Mouse (Mus musculus) liver, embryonic 14.5 days (tissue): ENCODE results near the gene Nfia. TPM values are rescaled to one million over a fixed set of nuclear protein-coding genes. Genes with fewer than 3 reads are reported as not detected.

Experiments
- ATAC-seq: fragments of 200-750 bp; cut with Nextera tagmentation; 2 replicates; pipeline ENCODE4 v1.8.0; 2017; ENCODE audit warnings: moderate number of reproducible peaks, mild to moderate bottlenecking, moderate library complexity; ENCODE audit not compliant: insufficient read depth
- DNase-seq, 3 experiments: peaks; one replicate each; pipeline ENCODE4 v3.0.0-alpha.2; 2012 to 2013; ENCODE audit warnings: low read depth in 3 of 3, low spot score in 3 of 3
- H3K27ac ChIP-seq: fragments of 300-500 bp; sonication (generic); 2 replicates; pipeline ENCODE4 v1.5.1; 2014; ENCODE audit warnings: moderate library complexity, mild to moderate bottlenecking, control low read depth, inconsistent platforms
- H3K27me3 ChIP-seq: fragments of 300-500 bp; sonication (generic); 2 replicates; pipeline ENCODE4 v1.6.1; 2014; ENCODE audit warnings: mild to moderate bottlenecking, low read length, moderate library complexity; ENCODE audit not compliant: control insufficient read depth, insufficient read depth
- H3K36me3 ChIP-seq: fragments of 300-500 bp; sonication (generic); replicated peaks from 2 replicates; pipeline ENCODE4 v1.6.1; 2014; ENCODE audit warnings: low read depth; ENCODE audit not compliant: control insufficient read depth, insufficient read depth
- H3K4me1 ChIP-seq, 2 experiments: fragments of 200-500 bp in 1 of 2; fragments of 300-500 bp in 1 of 2; sonication (generic) in 1 of 2; replicated peaks; 2 replicates each; pipeline ENCODE4 v1.6.1; 2012 to 2014; ENCODE audit warnings: antibody characterized with exemption in 1 of 2, inconsistent platforms in 1 of 2, low read length in 1 of 2; ENCODE audit not compliant: control insufficient read depth in 2 of 2, insufficient read depth in 2 of 2
- H3K4me2 ChIP-seq: fragments of 300-500 bp; sonication (generic); 2 replicates; pipeline ENCODE4 v1.6.1; 2014; ENCODE audit warnings: low read depth, mild to moderate bottlenecking, control low read depth, moderate library complexity
- H3K4me3 ChIP-seq, 2 experiments: fragments of 200-500 bp in 1 of 2; fragments of 300-500 bp in 1 of 2; sonication (generic) in 1 of 2; 2 replicates each; pipeline ENCODE4 v1.5.1; 2012 to 2014; ENCODE audit warnings: low read depth in 2 of 2, low read length in 2 of 2, mild to moderate bottlenecking in 2 of 2, control low read depth in 1 of 2, inconsistent platforms in 1 of 2, moderate library complexity in 1 of 2; ENCODE audit not compliant: insufficient read depth in 1 of 2
- H3K9ac ChIP-seq: fragments of 300-500 bp; sonication (generic); replicated peaks from 2 replicates; pipeline ENCODE4 v1.6.1; 2014; ENCODE audit warnings: mild to moderate bottlenecking, control low read depth, moderate library complexity
- H3K9me3 ChIP-seq: fragments of 300-500 bp; sonication (generic); 2 replicates; pipeline ENCODE4 v1.6.1; 2016; ENCODE audit warnings: low read length, mixed read lengths; ENCODE audit not compliant: control insufficient read depth
- CTCF ChIP-seq: IDR thresholded peaks from 2 replicates; pipeline ENCODE4 v1.5.1; 2016; ENCODE audit warnings: antibody characterized with exemption, low read depth, control low read depth
- EP300 ChIP-seq: IDR thresholded peaks from 2 replicates; pipeline ENCODE4 v1.6.1; 2016; ENCODE audit warnings: antibody characterized with exemption, low read depth
- WGBS: fragments of 180-500 bp; shearing (Covaris S2); extraction: QIAGEN DNeasy Blood & Tissue Kit; methylation state at CpG from one replicate; pipeline ENCODE4 v1.1.7; 2014; ENCODE audit not compliant: insufficient replicate concordance; 5-methylcytosine and 5-hydroxymethylcytosine counted together
- polyA plus RNA-seq, 2 experiments: library from polyadenylated mRNA; depleted of rRNA in 1 of 2; stranded (reverse) in 1 of 2; unstranded in 1 of 2; fragments of >200 nt; fragmentation: Nextera tagmentation in 1 of 2; extraction: Ambion mirVana in 1 of 2; gene quantifications; 2 replicates each; pipeline versions ENCODE4 v1.2.1 to v1.2.3; 2012 to 2014

The Nfia gene
- polyA plus RNA-seq, 2 experiments: 1.0 to 2.6 TPM

GRCm38 (mm10) chr4:97936371-97936770, 163.8 kb downstream of the Nfia start:
- 81% methylated on average over 2 of the region's 2 CpGs for WGBS
- Histone ChIP-seq H3K4me1 (no peaks in the 10 kb centered on the region), H3K27ac (no peak overlapping the region), H3K27me3 (no peaks in the 10 kb centered on the region), H3K4me3 (no peak overlapping the region), H3K9me3 (no peaks in the 10 kb centered on the region), H3K36me3 (no peaks in the 10 kb centered on the region), H3K9ac (no peak overlapping the region), H3K4me2 (no peak overlapping the region)
- no peak for ATAC-seq
- TF ChIP-seq CTCF (no peak), EP300 (no peak)
- no peak for DNase-seq

- TF ChIP-seq CTCF: no peak
- TF ChIP-seq EP300: no peak
- no peak overlapping the region for H3K4me2 ChIP-seq
- 30% methylated on average over 3 of the region's 3 CpGs for WGBS
- no peaks in the 10 kb centered on the region for H3K9me3 ChIP-seq
- no peak overlapping the region for H3K27ac ChIP-seq
- no peak overlapping the region for H3K4me3 ChIP-seq
- no peaks in the 10 kb centered on the region for H3K36me3 ChIP-seq
- no peak overlapping the region for H3K9ac ChIP-seq
- no peak for ATAC-seq
- no peaks in the 10 kb centered on the region for H3K4me1 ChIP-seq
- H3K27me3 ChIP-seq: no peaks in the 10 kb centered on the region
- DNase-seq: no peak
Observed at GRCm38 (mm10) chr4:97936912-97937311, 164.4 kb downstream of the Nfia start.

GRCm38 (mm10) chr4:97939492-97939891, 167.0 kb downstream of the Nfia start:
- Histone ChIP-seq H3K4me3 (no peak overlapping the region), H3K4me2 (no peak overlapping the region), H3K9ac (no peak overlapping the region), H3K27me3 (no peaks in the 10 kb centered on the region), H3K4me1 (no peaks in the 10 kb centered on the region), H3K9me3 (no peaks in the 10 kb centered on the region), H3K27ac (no peak overlapping the region), H3K36me3 (no peaks in the 10 kb centered on the region)
- ATAC-seq (no peak), DNase-seq (no peak)
- 52% methylated on average over 4 of the region's 4 CpGs for WGBS
- TF ChIP-seq CTCF (no peak), EP300 (no peak)

- Histone ChIP-seq H3K4me3 (no peak overlapping the region), H3K36me3 (no peaks in the 10 kb centered on the region), H3K27ac (no peak overlapping the region), H3K27me3 (no peaks in the 10 kb centered on the region), H3K4me1 (no peaks in the 10 kb centered on the region), H3K9me3 (no peaks in the 10 kb centered on the region), H3K9ac (no peak overlapping the region), H3K4me2 (no peak overlapping the region)
- 71% methylated on average over 4 of the region's 4 CpGs for WGBS
- TF ChIP-seq EP300 (no peak), CTCF (no peak)
- no peak for DNase-seq
- ATAC-seq: no peak
Observed at GRCm38 (mm10) chr4:97939920-97940520, 167.5 kb downstream of the Nfia start.

DNA sequence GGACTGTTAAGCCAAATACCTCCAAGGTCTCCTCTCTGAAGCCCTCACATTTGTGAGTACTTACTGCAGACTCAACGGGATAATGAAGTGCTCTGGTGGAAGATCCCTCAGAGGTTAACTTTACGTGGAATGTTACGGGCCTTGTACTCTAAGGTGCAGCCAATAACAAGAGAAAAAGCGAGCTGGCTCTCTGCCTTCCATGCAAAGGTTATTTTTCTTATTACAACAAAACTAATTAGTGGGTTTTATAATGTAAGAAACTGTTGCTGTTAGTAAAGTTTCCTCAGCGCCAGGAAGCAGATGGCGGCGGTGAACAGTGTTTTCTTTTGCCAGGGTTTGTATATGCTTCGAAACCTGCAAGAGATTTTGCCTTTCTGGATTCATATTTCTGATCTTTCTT, 169.1 kb downstream of the Nfia start:
- DNase-seq (no peak), ATAC-seq (no peak)
- Histone ChIP-seq H3K27me3 (no peaks in the 10 kb centered on the region), H3K9me3 (no peaks in the 10 kb centered on the region), H3K36me3 (no peaks in the 10 kb centered on the region), H3K4me1 (no peaks in the 10 kb centered on the region), H3K27ac (no peak overlapping the region), H3K4me3 (no peak overlapping the region), H3K9ac (no peak overlapping the region), H3K4me2 (no peak overlapping the region)
- 68% methylated on average over 8 of the region's 8 CpGs for WGBS
- TF ChIP-seq CTCF: no peak
- TF ChIP-seq EP300: no peak
